Mouse (Mus musculus) kidney, embryonic 15.5 days (tissue): ENCODE measurements around the gene Baiap2l1. TPM values are rescaled to one million over a fixed set of nuclear protein-coding genes. Genes with fewer than 3 reads are reported as not detected.
"Not testable (repeated sequence)": the region's sequence is repeated elsewhere in the genome, so short reads cannot be mapped to it uniquely, and the experiment has no call there.

ENCODE experiments used
- ATAC-seq: fragments of 200-750 bp; cut with Nextera tagmentation; replicated peaks from 2 replicates; pipeline ENCODE4 v1.8.0; 2017; ENCODE audit warnings: moderate TSS enrichment; ENCODE audit not compliant: low FRiP score
- H3K27ac ChIP-seq: fragments of 300-500 bp; sonication (generic); 2 replicates; pipeline ENCODE4 v1.5.1; 2015; ENCODE audit warnings: mild to moderate bottlenecking, inconsistent platforms
- H3K27me3 ChIP-seq: fragments of 300-500 bp; sonication (generic); 2 replicates; pipeline ENCODE4 v1.6.1; 2015; ENCODE audit warnings: inconsistent platforms
- H3K36me3 ChIP-seq: fragments of 300-500 bp; sonication (generic); 2 replicates; pipeline ENCODE4 v1.6.1; 2015; ENCODE audit warnings: inconsistent platforms
- H3K4me1 ChIP-seq: fragments of 300-500 bp; sonication (generic); 2 replicates; pipeline ENCODE4 v1.6.1; 2015; ENCODE audit warnings: inconsistent platforms
- H3K4me2 ChIP-seq: fragments of 300-500 bp; sonication (generic); 2 replicates; pipeline ENCODE4 v1.6.1; 2015; ENCODE audit warnings: moderate library complexity, mild to moderate bottlenecking, inconsistent platforms
- H3K4me3 ChIP-seq: fragments of 300-500 bp; sonication (generic); replicated peaks from 2 replicates; pipeline ENCODE4 v1.5.1; 2015; ENCODE audit warnings: mild to moderate bottlenecking, inconsistent platforms
- H3K9ac ChIP-seq: fragments of 300-500 bp; sonication (generic); 2 replicates; pipeline ENCODE4 v1.6.1; 2015; ENCODE audit warnings: mild to moderate bottlenecking, inconsistent platforms
- H3K9me3 ChIP-seq: fragments of 300-500 bp; sonication (generic); replicated peaks from 2 replicates; pipeline ENCODE4 v1.6.1; 2016; ENCODE audit warnings: inconsistent platforms
- WGBS: fragments of 180-500 bp; shearing (Covaris S2); methylation state at CpG from one replicate; pipeline ENCODE4 v1.1.7; 2015; ENCODE audit warnings: mixed read lengths; 5-methylcytosine and 5-hydroxymethylcytosine counted together
- polyA plus RNA-seq: library from polyadenylated mRNA; unstranded; fragments of >200 nt; fragmentation: Nextera tagmentation; extraction: Ambion mirVana; gene quantifications from 2 replicates; pipeline ENCODE4 v1.2.1, GENCODE M21; 2015

The Baiap2l1 gene
- polyA plus RNA-seq, 1 experiment from 2014 or later = 14.8 TPM

GRCm38 (mm10) chr5:144368661-144369205 is 10.8 kb upstream of the Baiap2l1 start:
- H3K4me1 ChIP-seq = no peaks in the 10 kb centered on the region
- no peak overlapping the region for H3K27ac ChIP-seq
- 76% methylated on average over 9 of the region's 9 CpGs for WGBS
- no peaks in the 10 kb centered on the region for H3K36me3 ChIP-seq
- ATAC-seq = no peak
- H3K27me3 ChIP-seq = no peaks in the 10 kb centered on the region
- no peaks in the 10 kb centered on the region for H3K9me3 ChIP-seq
- H3K4me2 ChIP-seq = no peak overlapping the region
- H3K9ac ChIP-seq = no peak overlapping the region
- H3K4me3 ChIP-seq = no peak overlapping the region

DNA sequence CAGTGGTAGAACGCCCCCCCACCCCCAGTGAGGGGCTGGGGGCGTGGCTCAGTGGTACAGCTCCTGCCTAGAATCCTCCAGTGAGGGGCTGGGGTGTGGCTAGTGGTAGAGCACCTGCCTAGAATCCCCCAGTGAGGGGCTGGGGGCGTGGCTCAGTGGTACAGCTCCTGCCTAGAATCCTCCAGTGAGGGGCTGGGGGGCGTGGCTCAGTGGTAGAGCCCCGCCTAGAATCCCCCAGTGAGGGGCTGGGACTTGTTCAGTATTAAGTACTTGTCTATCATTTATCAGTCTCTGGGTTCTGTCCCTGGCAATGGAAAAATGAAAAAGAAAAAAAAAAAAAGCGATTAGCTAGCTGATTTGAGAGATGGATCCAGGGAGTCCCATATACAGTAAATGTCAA is 8.6 kb upstream of the Baiap2l1 start:
- not testable (repeated sequence) for H3K4me2 ChIP-seq, ATAC-seq, H3K36me3 ChIP-seq, H3K27ac ChIP-seq, H3K4me1 ChIP-seq, H3K4me3 ChIP-seq, H3K27me3 ChIP-seq, H3K9me3 ChIP-seq, H3K9ac ChIP-seq
- WGBS = 79% methylated on average over 6 of the region's 6 CpGs

DNA sequence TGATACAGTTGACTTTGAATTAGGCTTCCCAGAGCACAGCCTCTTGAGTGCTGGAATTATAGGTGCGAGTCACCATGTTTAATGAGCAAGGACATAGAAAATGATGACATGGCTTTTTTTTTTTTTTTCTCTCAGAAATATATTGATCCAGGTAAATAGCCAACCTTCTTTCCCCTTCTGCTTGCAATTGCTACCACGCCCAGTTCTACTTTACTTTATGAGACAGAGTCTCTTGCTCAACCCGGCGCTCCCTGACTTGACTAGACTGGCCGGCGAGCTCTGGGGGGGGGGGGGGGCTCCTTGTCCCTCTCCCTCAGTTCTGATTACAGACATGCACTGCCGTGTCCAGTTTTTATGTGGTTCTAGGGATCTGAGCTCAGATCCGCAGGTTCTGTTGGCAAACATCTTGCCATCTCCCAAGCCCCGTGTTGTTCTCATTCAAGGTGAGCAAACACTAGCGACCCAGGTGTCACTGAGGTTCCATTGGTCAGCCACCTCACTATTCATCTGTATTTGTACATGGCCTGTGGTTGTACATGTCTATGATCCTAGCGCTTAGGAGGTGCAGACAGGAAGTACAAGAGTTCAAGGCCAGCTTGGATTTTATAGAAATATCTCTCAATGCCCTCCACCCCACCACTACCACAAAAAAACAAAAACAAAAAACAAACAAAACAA is 6.9 kb upstream of the Baiap2l1 start:
- no peak overlapping the region for H3K27ac ChIP-seq
- no peaks in the 10 kb centered on the region for H3K27me3 ChIP-seq
- peaks cover 15% of the 10 kb centered on the region for H3K4me1 ChIP-seq
- H3K36me3 ChIP-seq = no peaks in the 10 kb centered on the region
- no peak for ATAC-seq
- H3K9ac ChIP-seq = no peak overlapping the region
- H3K4me2 ChIP-seq = no peak overlapping the region
- WGBS = 93% methylated on average over 11 of the region's 11 CpGs
- no peak overlapping the region for H3K4me3 ChIP-seq
- H3K9me3 ChIP-seq = no peaks in the 10 kb centered on the region

GRCm38 (mm10) chr5:144360346-144360745 is 2.4 kb upstream of the Baiap2l1 start:
- no peak for ATAC-seq
- Histone ChIP-seq H3K4me3 (no peak overlapping the region), H3K9me3 (no peaks in the 10 kb centered on the region), H3K36me3 (no peaks in the 10 kb centered on the region), H3K27me3 (no peaks in the 10 kb centered on the region), H3K27ac (peak overlapping the region; percentile 92), H3K4me1 (peaks cover 44% of the 10 kb centered on the region), H3K4me2 (peak overlapping the region; percentile 17; the same call in 1 of the 2 replicates), H3K9ac (no peak overlapping the region)
- 18% methylated on average over 6 of the region's 6 CpGs for WGBS

- H3K36me3 ChIP-seq = no peaks in the 10 kb centered on the region
- no peaks in the 10 kb centered on the region for H3K27me3 ChIP-seq
- peak overlapping the region; percentile 92 for H3K27ac ChIP-seq
- H3K4me1 ChIP-seq = peaks cover 44% of the 10 kb centered on the region
- H3K9ac ChIP-seq = no peak overlapping the region
- H3K4me2 ChIP-seq = peak overlapping the region; percentile 17; the same call in 1 of the 2 replicates
- no peaks in the 10 kb centered on the region for H3K9me3 ChIP-seq
- WGBS = 48% methylated on average over 6 of the region's 6 CpGs
- H3K4me3 ChIP-seq = no peak overlapping the region
- no peak for ATAC-seq
These were observed 2.0 kb upstream of the Baiap2l1 start for GRCm38 (mm10) chr5:144359886-144360285.

- Histone ChIP-seq H3K27ac (peak overlapping the region; percentile 79), H3K36me3 (no peaks in the 10 kb centered on the region), H3K27me3 (no peaks in the 10 kb centered on the region), H3K9me3 (no peaks in the 10 kb centered on the region), H3K4me1 (peaks cover 44% of the 10 kb centered on the region), H3K9ac (no peak overlapping the region), H3K4me3 (peak overlapping the region; percentile 64), H3K4me2 (peak overlapping the region; percentile 90)
- WGBS = 6% methylated on average over 10 of the region's 10 CpGs
- ATAC-seq = no peak
These were observed 643 bp upstream of the Baiap2l1 start for GRCm38 (mm10) chr5:144358592-144358917.

- H3K27me3 ChIP-seq = no peaks in the 10 kb centered on the region
- H3K9ac ChIP-seq = peak overlapping the region; percentile 73
- peak overlapping the region; percentile 91 for H3K27ac ChIP-seq
- peaks cover 44% of the 10 kb centered on the region for H3K4me1 ChIP-seq
- peak overlapping the region; percentile 90 for H3K4me2 ChIP-seq
- peak overlapping the region; percentile 64 for H3K4me3 ChIP-seq
- ATAC-seq = no peak
- WGBS = under 1% methylated on average over 27 of the region's 27 CpGs
- H3K9me3 ChIP-seq = no peaks in the 10 kb centered on the region
- H3K36me3 ChIP-seq = no peaks in the 10 kb centered on the region
These were observed 396 bp downstream of the Baiap2l1 start for GRCm38 (mm10) chr5:144357551-144357880.

- no peaks in the 10 kb centered on the region for H3K36me3 ChIP-seq
- peaks cover 44% of the 10 kb centered on the region for H3K4me1 ChIP-seq
- no peaks in the 10 kb centered on the region for H3K9me3 ChIP-seq
- H3K27me3 ChIP-seq = no peaks in the 10 kb centered on the region
- no peak for ATAC-seq
- WGBS = 7% methylated on average over 17 of the region's 17 CpGs
- H3K4me2 ChIP-seq = peak overlapping the region; percentile 90
- peak overlapping the region; percentile 64 for H3K4me3 ChIP-seq
- peak overlapping the region; percentile 73 for H3K9ac ChIP-seq
- H3K27ac ChIP-seq = peak overlapping the region; percentile 91
These were observed 996 bp downstream of the Baiap2l1 start for GRCm38 (mm10) chr5:144356776-144357455.

GRCm38 (mm10) chr5:144352250-144353047 is 5.5 kb downstream of the Baiap2l1 start:
- WGBS = 87% methylated on average over 9 of the region's 9 CpGs
- H3K9ac ChIP-seq = no peak overlapping the region
- H3K4me3 ChIP-seq = no peak overlapping the region
- no peak overlapping the region for H3K27ac ChIP-seq
- H3K4me1 ChIP-seq = peaks cover 13% of the 10 kb centered on the region
- no peaks in the 10 kb centered on the region for H3K36me3 ChIP-seq
- ATAC-seq = no peak
- no peak overlapping the region for H3K4me2 ChIP-seq
- H3K9me3 ChIP-seq = no peaks in the 10 kb centered on the region
- H3K27me3 ChIP-seq = no peaks in the 10 kb centered on the region

GRCm38 (mm10) chr5:144351185-144351584 is 6.7 kb downstream of the Baiap2l1 start:
- Histone ChIP-seq H3K4me3 (no peak overlapping the region), H3K4me2 (no peak overlapping the region), H3K4me1 (peaks cover 6% of the 10 kb centered on the region; the same call in 1 of the 2 replicates), H3K27me3 (no peaks in the 10 kb centered on the region), H3K9ac (no peak overlapping the region), H3K9me3 (no peaks in the 10 kb centered on the region), H3K36me3 (no peaks in the 10 kb centered on the region), H3K27ac (no peak overlapping the region)
- 24% methylated on average over 8 of the region's 8 CpGs for WGBS
- no peak for ATAC-seq

GRCm38 (mm10) chr5:144344592-144344991 is 13.3 kb downstream of the Baiap2l1 start:
- Histone ChIP-seq H3K27me3 (no peaks in the 10 kb centered on the region), H3K36me3 (no peaks in the 10 kb centered on the region), H3K27ac (no peak overlapping the region), H3K9ac (no peak overlapping the region), H3K9me3 (no peaks in the 10 kb centered on the region), H3K4me3 (no peak overlapping the region), H3K4me1 (0 out of 2 replicates have a peak, but pooled peaks cover 4% of the 10 kb centered on the region), H3K4me2 (no peak overlapping the region)
- ATAC-seq = no peak
- WGBS = 83% methylated on average over 6 of the region's 6 CpGs

- Histone ChIP-seq H3K9ac (no peak overlapping the region), H3K27me3 (no peaks in the 10 kb centered on the region), H3K4me2 (no peak overlapping the region), H3K4me1 (peaks cover 11% of the 10 kb centered on the region; the same call in 1 of the 2 replicates), H3K4me3 (no peak overlapping the region), H3K9me3 (no peaks in the 10 kb centered on the region), H3K36me3 (no peaks in the 10 kb centered on the region), H3K27ac (no peak overlapping the region)
- 73% methylated on average over 1 of the region's 1 CpGs for WGBS
- ATAC-seq = no peak
These were observed 16.8 kb downstream of the Baiap2l1 start for GRCm38 (mm10) chr5:144341085-144341484.
